Mouse (Mus musculus) CD8-positive naive resting alpha-beta T cell, adult 2 months (primary cell): ENCODE data around the gene Zfp646.
A peak's percentile ranks its signal among the peaks of the same experiment; 100 is the strongest.
"Not testable (repeated sequence)": the region's sequence is repeated elsewhere in the genome, so short reads cannot be mapped to it uniquely, and the experiment has no call there.

Experiments
- DNase-seq, 2 experiments: peaks; one replicate each; pipeline ENCODE4 v3.0.0; 2022; ENCODE audit warnings: low read depth in 2 of 2, low spot score in 2 of 2

Zfp646 gene

DNA sequence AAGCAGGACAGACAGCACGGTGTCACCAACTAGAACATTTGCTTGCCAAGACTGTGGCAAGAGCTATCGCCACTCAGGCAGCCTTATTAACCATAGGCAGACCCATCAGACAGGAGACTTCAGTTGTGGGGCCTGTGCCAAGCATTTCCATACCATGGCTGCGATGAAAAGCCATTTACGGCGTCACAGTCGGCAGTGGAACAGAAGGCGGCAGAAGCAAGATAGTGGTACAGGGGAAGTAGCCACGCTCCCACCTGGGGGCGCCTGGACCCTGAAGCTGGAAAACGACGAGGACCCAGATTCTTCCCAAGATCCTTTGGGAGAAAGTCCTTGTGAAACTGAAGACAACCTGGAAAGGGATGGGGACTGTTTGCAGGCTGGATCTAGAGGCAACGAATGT, 4.4 kb downstream of the Zfp646 start:
- DNase-seq, result no peak

GRCm38 (mm10) chr7:127885951-127886350, 9.9 kb downstream of the Zfp646 start:
- DNase-seq, result no peak

GRCm38 (mm10) chr7:127886551-127886950, 10.5 kb downstream of the Zfp646 start:
- no peak for DNase-seq

- no peak for DNase-seq
Observed at GRCm38 (mm10) chr7:127887191-127887590, 11.2 kb downstream of the Zfp646 start.

DNA sequence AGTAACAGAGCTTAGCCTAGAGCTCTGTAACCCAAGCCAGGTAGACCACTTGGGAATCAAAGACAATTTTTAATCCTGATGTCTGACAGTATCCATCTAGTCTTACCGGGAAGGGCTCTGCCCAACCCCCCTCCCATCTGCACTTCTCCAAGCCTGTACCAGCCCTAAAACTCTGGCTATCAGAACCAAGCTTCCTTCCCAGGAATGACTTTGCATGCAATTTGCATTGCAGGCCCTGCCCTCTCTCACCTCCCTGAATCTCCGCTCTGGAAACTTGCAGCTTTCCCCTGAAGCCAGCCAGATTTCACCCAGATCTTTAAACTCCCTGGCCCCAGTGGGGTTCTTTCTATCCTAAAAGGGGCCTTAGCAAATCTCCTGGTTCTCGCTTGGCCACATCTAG, 11.8 kb downstream of the Zfp646 start:
- no peak for DNase-seq

- no peak for DNase-seq
Observed at GRCm38 (mm10) chr7:127888821-127889220, 12.8 kb downstream of the Zfp646 start.

- DNase-seq, result no peak
Observed at GRCm38 (mm10) chr7:127890798-127891197, 14.8 kb downstream of the Zfp646 start, which contains the start of gene Prss53. TSS of gene Prss53 (minus strand) at chr7:127890970.

GRCm38 (mm10) chr7:127894480-127894879, 18.5 kb downstream of the Zfp646 start:
- no peak for DNase-seq

GRCm38 (mm10) chr7:127895442-127895841, 19.4 kb downstream of the Zfp646 start, which contains the start of the genes Gm21974 and Vkorc1:
TSS of gene Gm21974 (minus strand) at chr7:127895454.
TSS of gene Vkorc1 (minus strand) at chr7:127895617.
- DNase-seq, result peak; percentile 73 to 81

DNA sequence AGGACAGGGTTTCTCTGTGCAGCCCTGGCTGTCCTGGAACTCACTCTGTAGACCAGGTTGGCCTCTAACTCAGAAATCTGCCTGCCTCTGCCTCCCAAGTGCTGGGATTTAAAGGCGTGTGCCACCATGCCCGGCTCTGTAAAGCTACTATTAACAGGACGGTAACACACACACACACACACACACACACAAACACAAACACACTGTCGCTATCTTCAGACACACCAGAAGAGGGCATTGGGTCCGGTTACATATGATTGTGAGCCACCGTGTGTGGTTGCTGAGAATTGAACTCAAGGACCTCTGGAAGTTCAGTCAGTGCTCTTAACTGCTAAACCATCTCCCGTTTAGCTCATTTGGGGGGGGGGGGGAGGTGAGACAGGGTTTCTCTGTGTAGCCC, 19.9 kb downstream of the Zfp646 start:
- DNase-seq, result not testable (repeated sequence)

DNA sequence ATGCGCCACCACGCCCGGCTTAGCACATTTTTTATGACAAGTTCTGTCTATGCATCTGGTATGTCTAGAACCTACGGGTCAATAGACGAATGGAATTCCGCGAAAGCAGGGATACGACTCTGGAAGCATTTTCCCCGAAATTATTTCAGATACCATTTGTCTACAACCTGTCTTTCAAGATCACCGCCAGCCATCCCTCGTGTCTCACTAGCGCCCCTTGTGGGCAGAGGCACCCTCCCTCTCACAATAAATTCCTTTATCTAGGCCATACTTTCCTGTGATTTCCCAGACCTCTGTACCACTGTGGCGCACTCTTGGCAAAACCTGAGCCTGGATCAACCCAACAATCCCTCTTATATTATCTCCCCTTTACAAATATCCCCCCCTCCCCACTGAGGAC, 20.4 kb downstream of the Zfp646 start:
- peak; percentile 66 to 71 for DNase-seq

- DNase-seq, result no peak
Observed at GRCm38 (mm10) chr7:127897542-127897941, 21.5 kb downstream of the Zfp646 start.

GRCm38 (mm10) chr7:127898179-127898956, 22.3 kb downstream of the Zfp646 start:
- DNase-seq, result peak; percentile 44 to 69

DNA sequence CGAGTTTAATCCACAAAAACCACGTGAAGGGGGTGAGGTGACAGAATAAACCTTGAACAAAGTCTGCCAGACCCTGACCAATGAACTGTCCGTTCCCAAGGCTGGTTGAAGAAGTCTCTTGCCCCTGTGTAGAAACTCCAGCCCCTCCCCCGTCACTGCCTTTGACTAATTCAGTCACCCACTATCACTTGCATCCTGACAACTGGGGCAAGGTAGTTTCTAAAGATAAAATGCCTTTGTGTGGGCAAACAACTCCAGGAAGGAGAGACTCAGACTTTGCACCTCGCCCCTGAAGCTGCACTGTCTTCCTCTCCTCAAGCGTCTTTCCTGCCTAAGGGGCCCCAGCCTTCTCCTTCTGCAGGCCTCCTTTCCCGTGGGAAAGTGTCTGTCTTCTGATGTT, 24.0 kb downstream of the Zfp646 start:
- no peak for DNase-seq

DNA sequence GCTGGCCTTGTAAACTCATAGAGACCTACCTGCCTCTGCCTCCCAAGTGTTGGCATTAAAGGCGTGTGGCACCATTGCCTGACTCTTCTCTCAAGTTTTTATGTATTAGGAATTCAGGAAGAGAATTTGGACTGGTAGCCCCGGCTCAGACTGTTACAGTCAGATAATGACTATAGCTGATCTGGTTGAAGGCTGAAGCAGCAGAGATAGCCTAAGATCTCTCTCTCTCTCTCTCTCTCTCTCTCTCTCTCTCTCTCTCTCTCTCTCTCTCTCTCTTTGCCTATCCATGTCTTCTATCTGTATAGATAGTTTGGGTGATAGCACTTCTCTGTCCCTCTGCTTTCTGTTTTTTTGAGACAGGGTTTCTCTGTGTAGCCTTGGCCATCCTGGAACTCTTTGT, 25.8 kb downstream of the Zfp646 start:
- no peak for DNase-seq

GRCm38 (mm10) chr7:127903971-127904796, 28.2 kb downstream of the Zfp646 start, which contains the start of gene Bckdk:
TSS of gene Bckdk (plus strand) at chr7:127904082.
- DNase-seq, result peak; percentile 36 to 53

- no peak for DNase-seq
Observed at GRCm38 (mm10) chr7:127907939-127908338, 31.9 kb downstream of the Zfp646 start.

- DNase-seq, result no peak
Observed at GRCm38 (mm10) chr7:127908656-127909055, 32.6 kb downstream of the Zfp646 start.

- DNase-seq, result peak; percentile 71 to 86
Observed at GRCm38 (mm10) chr7:127912190-127912871, 36.3 kb downstream of the Zfp646 start, which contains the start of gene Kat8. TSS of gene Kat8 (plus strand) at chr7:127912516.

DNA sequence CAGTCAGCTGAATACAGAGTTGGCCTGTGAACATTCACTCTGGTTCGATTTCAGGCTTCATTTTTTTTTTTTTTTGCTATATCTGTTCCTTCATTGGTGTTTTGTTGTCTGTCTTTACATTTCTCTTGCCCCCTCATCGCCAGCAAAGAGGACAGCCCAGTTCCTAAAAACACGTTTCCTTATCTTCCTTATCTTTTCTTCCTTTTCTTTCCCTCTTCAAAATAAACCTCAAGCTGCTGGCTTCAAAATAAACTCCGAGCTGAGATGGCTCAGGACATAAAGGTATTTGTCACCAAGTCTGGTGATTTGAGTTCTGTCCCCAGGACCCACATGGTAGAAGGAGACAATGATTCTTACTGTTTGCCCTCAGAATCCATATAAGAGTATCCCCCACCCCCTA, 36.9 kb downstream of the Zfp646 start:
- DNase-seq, result no peak

DNA sequence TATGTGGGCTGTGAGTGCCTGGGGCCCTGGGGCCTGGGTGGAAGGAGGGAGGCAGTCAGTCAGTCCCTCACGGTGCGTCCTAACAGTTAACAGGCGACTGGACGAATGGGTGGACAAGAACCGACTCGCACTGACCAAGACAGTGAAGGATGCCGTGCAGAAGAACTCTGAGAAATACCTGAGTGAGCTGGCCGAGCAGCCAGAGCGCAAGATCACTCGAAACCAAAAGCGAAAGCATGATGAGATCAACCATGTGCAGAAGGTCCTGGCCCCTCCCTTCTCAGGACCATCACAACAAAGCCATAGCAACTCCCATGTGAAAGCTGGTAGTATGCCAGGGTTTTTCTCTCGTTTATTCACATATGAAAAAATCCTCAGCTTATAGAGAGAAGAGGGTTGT, 39.3 kb downstream of the Zfp646 start:
- no peak for DNase-seq
